Mouse (Mus musculus): ENCODE data around the gene Tmem144.

- TF ChIP-seq CTCF (IDR thresholded peaks at IDR 0.05; ENCODE audit: control insufficient read depth, insufficient read depth, insufficient replicate concordance, low read depth, low read length) = no peak
- TF ChIP-seq POLR2A (IDR thresholded peaks at IDR 0.05; ENCODE audit: control insufficient read depth, low read depth, low read length) = no peak
These were observed 60.3 kb downstream of the Tmem144 start for GRCm38 (mm10) chr3:79792307-79792706.

Data from testis, adult 2 months (tissue).